Mouse (Mus musculus): ENCODE results near the gene Hip1r. TPM values are rescaled to one million over a fixed set of nuclear protein-coding genes. Genes with fewer than 3 reads are reported as not detected.

The Hip1r gene
- 48.9 TPM for total RNA-seq (2023)

DNA sequence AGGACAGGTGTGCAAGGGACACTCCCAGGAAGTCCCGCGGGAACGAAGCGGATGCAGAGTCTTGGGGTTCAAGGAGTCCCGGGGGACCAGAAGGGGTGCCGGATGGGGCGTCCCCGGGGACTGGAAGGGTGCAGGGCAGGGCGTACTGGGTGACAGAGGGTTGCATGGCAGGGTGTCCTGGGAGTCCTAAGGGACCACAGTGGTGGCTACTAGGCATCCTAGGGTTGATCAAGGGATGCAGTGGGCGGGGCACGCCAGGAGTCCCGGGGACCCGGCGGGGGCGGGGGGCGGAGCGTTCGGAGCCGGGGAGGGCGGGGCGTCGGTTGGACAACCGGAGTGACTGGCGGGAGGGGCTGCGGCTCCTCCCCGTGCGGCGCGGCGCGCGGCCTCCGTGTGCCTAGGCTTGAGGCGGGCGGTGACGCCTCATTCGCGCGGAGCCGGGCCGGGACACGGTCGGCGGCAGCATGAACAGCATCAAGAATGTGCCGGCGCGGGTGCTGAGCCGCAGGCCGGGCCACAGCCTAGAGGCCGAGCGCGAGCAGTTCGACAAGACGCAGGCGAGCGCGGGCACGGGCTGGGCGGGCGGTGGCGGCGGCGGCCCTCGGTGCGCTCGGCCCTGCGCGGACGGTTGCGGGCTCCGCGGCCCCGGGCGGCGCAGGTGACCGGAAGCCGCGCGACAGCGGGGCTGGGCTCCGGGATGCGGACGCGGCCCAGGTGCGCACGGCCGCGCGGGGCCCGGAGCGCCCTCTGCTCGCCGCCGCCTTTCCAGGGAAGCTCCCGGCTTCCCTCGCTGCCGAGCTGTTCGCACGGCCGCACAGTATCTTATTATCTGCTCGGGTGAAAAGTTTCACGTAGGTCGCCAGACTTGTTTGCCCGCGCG lies at the start of gene Hip1r:
TSS of gene Hip1r (plus strand) at position 330 of the 880 bp plus-strand sequence.

DNA sequence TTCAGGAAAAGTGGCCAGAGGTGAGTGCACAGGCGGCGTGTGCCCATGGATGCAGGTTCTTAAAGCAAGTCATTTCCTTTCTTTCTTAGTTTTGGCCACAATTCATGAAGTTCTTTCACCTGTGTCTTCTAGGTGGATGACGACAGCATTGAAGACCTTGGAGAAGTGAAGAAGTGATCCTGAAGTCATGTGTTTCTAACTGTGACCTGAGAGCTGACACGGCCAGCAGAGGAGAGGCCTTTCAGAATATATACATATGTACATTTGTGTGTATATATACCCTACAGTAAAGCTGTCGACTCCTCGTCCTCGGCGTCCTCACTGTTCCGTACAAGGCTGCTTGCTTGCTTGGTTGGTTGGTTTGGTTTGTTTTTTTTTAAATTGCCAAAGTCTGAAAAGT lies 46.3 kb upstream of the Hip1r start, which contains the start of gene Gm43518:
TSS of gene Gm43518 (plus strand) at position 301 of the 400 bp plus-strand sequence.

DNA sequence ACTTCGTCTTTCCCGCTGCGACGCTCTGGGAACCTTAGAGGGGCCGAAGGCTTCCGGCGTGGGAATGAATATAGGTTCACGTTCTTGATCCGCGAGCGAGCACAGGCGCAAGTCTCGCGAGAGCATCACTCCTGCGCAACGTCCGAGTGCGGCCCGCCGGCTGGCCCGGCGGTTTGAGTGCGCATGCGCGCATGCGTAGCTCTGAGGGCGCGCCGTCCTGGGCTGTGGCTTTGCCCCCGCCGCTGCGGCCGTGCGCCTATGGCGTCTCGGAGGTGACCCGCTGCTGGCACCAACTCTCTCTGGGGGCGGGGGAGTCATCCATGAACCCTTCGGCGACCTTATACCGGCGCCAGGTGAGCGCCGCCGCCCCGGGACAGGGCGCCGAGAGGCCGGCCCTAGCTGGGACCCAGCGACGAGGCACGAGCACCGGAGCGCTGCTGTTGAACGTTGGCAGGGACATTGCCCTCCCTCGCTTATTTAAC lies 42.9 kb upstream of the Hip1r start, which contains the start of gene Ccdc62:
TSS of gene Ccdc62 (plus strand) at position 172 of the 482 bp plus-strand sequence.

GRCm38 (mm10) chr5:124032001-124032508 lies 58.6 kb downstream of the Hip1r start, which contains the start of gene Vps37b:
Gene Vps37b, minus strand, starts transcription at chr5:124032270.

Other genes starting within 250 kb of the Hip1r start
- gene Rsrc2, start 224.2 kb upstream of the Hip1r start, total RNA-seq (2023), result 238 TPM
- gene Kntc1, start 223.9 kb upstream of the Hip1r start, total RNA-seq (2023), result 0.95 TPM
- 2.3 TPM for gene Hcar2, start 108.1 kb upstream of the Hip1r start, total RNA-seq (2023)
- gene Hcar1, start 93.6 kb upstream of the Hip1r start, total RNA-seq (2023), result not detected
- gene Denr, start 66.5 kb upstream of the Hip1r start, total RNA-seq (2023), result 41.4 TPM
- gene Gm43518, start 46.2 kb upstream of the Hip1r start, total RNA-seq (2023), result not detected
- gene Ccdc62, start 42.9 kb upstream of the Hip1r start, total RNA-seq (2023), result 2.6 TPM
- gene Vps37b, start 58.6 kb downstream of the Hip1r start, total RNA-seq (2023), result 907 TPM
- 20.5 TPM for gene Abcb9, start 122.2 kb downstream of the Hip1r start, total RNA-seq (2023)
- 17.5 TPM for gene Ogfod2, start 138.7 kb downstream of the Hip1r start, total RNA-seq (2023)
- 37.0 TPM for gene Arl6ip4, start 142.5 kb downstream of the Hip1r start, total RNA-seq (2023)